Mouse (Mus musculus) CH12.LX (cell line): ENCODE data around the gene Unc119b. TPM values are rescaled to one million over a fixed set of nuclear protein-coding genes. Genes with fewer than 3 reads are reported as not detected.
A peak's percentile ranks its signal among the peaks of the same experiment; 100 is the strongest.

Experiments
- DNase-seq: peaks from one replicate; pipeline ENCODE4 v3.0.0-alpha.2; 2013; ENCODE audit errors: extremely low read depth
- H3K27ac ChIP-seq: 2 replicates; pipeline ENCODE4 v1.5.1; 2012; ENCODE audit warnings: low read depth, mild to moderate bottlenecking, control low read depth, moderate library complexity; ENCODE audit not compliant: insufficient read depth
- H3K27me3 ChIP-seq: replicated peaks from 2 replicates; pipeline ENCODE3; 2012; ENCODE audit warnings: inconsistent platforms
- H3K36me3 ChIP-seq, 2 experiments: replicated peaks in 1 of 2; 2 replicates each; pipeline versions ENCODE3 to v1.6.1; 2012; ENCODE audit warnings: inconsistent platforms in 1 of 2, low read length in 1 of 2, mild to moderate bottlenecking in 1 of 2, mixed read lengths in 1 of 2, moderate library complexity in 1 of 2; ENCODE audit not compliant: control insufficient read depth in 1 of 2, insufficient read depth in 1 of 2
- H3K4me1 ChIP-seq, 2 experiments: 2 replicates each; pipeline ENCODE4 v1.6.1; 2012; ENCODE audit warnings: inconsistent platforms in 1 of 2, moderate library complexity in 1 of 2; ENCODE audit not compliant: insufficient read depth in 2 of 2, control insufficient read depth in 1 of 2
- H3K4me2 ChIP-seq: 2 replicates; pipeline ENCODE4 v1.6.1; 2012; ENCODE audit warnings: low read depth, mild to moderate bottlenecking, control low read depth; ENCODE audit not compliant: poor library complexity, insufficient read depth, severe bottlenecking
- H3K4me3 ChIP-seq, 3 experiments: fragments of 150-350 bp in 1 of 3; sonication (generic) in 1 of 3; replicated peaks in 1 of 3; 2 replicates each; pipeline versions ENCODE3 to v1.5.1; 2011 to 2012; ENCODE audit warnings: low read depth in 2 of 3, low read length in 2 of 3, mild to moderate bottlenecking in 2 of 3, moderate library complexity in 2 of 3, control low read depth in 1 of 3, improper control_type of control experiment in 1 of 3, inconsistent platforms in 1 of 3, mixed read lengths in 1 of 3; ENCODE audit not compliant: poor library complexity in 1 of 3
- H3K79me2 ChIP-seq: replicated peaks from 2 replicates; pipeline ENCODE4 v1.6.1; 2012; ENCODE audit warnings: mild to moderate bottlenecking, moderate library complexity; ENCODE audit not compliant: control insufficient read depth, poor library complexity, insufficient read depth, severe bottlenecking; ENCODE audit errors: extremely low read depth
- H3K9ac ChIP-seq: 2 replicates; pipeline ENCODE4 v1.6.1; 2012; ENCODE audit warnings: low read depth, mild to moderate bottlenecking, control low read depth, moderate library complexity; ENCODE audit not compliant: insufficient read depth
- H3K9me3 ChIP-seq: replicated peaks from 2 replicates; pipeline ENCODE3; 2012; ENCODE audit warnings: low read length, inconsistent platforms, mixed read lengths
- CHD1 ChIP-seq: IDR thresholded peaks from 2 replicates; pipeline ENCODE4 v1.6.1; 2012; ENCODE audit warnings: low read depth, low read length, improper control_type of control experiment, inconsistent platforms
- CHD2 ChIP-seq: IDR thresholded peaks from 2 replicates; pipeline ENCODE4 v1.6.1; 2011; ENCODE audit warnings: low read length, improper control_type of control experiment
- CTCF ChIP-seq, 2 experiments: IDR thresholded peaks in 1 of 2; conservative IDR thresholded peaks in 1 of 2; 2 replicates each; pipeline ENCODE4 v1.5.1; 2011 to 2012; ENCODE audit warnings: low read depth in 2 of 2, low read length in 2 of 2, improper control_type of control experiment in 1 of 2, inconsistent platforms in 1 of 2, mild to moderate bottlenecking in 1 of 2, moderate library complexity in 1 of 2
- E2F4 ChIP-seq: IDR thresholded peaks from 2 replicates; pipeline ENCODE4 v1.6.1; 2011; ENCODE audit warnings: low read depth, low read length, improper control_type of control experiment; ENCODE audit not compliant: insufficient replicate concordance
- ELF1 ChIP-seq: IDR thresholded peaks from 2 replicates; pipeline ENCODE4 v1.6.1; 2014; ENCODE audit warnings: low read depth, mild to moderate bottlenecking, inconsistent platforms, low read length, improper control_type of control experiment
- EP300 ChIP-seq: IDR thresholded peaks from 2 replicates; pipeline ENCODE4 v1.6.1; 2011; ENCODE audit warnings: low read length, improper control_type of control experiment
- ETS1 ChIP-seq: conservative IDR thresholded peaks from 2 replicates; pipeline ENCODE4 v1.6.1; 2012; ENCODE audit warnings: low read depth, mild to moderate bottlenecking, inconsistent platforms, low read length, improper control_type of control experiment, moderate library complexity
- GABPA ChIP-seq: IDR thresholded peaks from 2 replicates; pipeline ENCODE4 v1.6.1; 2012; ENCODE audit warnings: low read depth, low read length, improper control_type of control experiment, inconsistent platforms; ENCODE audit not compliant: insufficient replicate concordance
- HCFC1 ChIP-seq: IDR thresholded peaks from 2 replicates; pipeline ENCODE4 v1.6.1; 2012; ENCODE audit warnings: low read depth, mild to moderate bottlenecking, inconsistent platforms, low read length, improper control_type of control experiment
- IRF4 ChIP-seq: IDR thresholded peaks from 2 replicates; pipeline ENCODE4 v1.6.1; 2014; ENCODE audit warnings: low read depth, mild to moderate bottlenecking, inconsistent platforms, low read length, improper control_type of control experiment
- JUN ChIP-seq: IDR thresholded peaks from 2 replicates; pipeline ENCODE4 v1.6.1; 2011; ENCODE audit warnings: low read depth, mild to moderate bottlenecking, low read length, improper control_type of control experiment, moderate library complexity; ENCODE audit not compliant: insufficient read depth
- JUND ChIP-seq: conservative IDR thresholded peaks from 2 replicates; pipeline ENCODE4 v1.6.1; 2011; ENCODE audit warnings: low read depth, low read length, improper control_type of control experiment
- KAT2A ChIP-seq: IDR thresholded peaks from 2 replicates; pipeline ENCODE4 v1.6.1; 2012; ENCODE audit warnings: low read length, improper control_type of control experiment, inconsistent platforms; ENCODE audit not compliant: insufficient replicate concordance
- MAFK ChIP-seq: IDR thresholded peaks from 2 replicates; pipeline ENCODE4 v1.6.1; 2011; ENCODE audit warnings: low read length, improper control_type of control experiment; ENCODE audit not compliant: insufficient replicate concordance
- MAX ChIP-seq: IDR thresholded peaks from 2 replicates; pipeline ENCODE4 v1.6.1; 2011; ENCODE audit warnings: low read length, improper control_type of control experiment
- MAZ ChIP-seq: IDR thresholded peaks from 2 replicates; pipeline ENCODE4 v1.6.1; 2012; ENCODE audit warnings: low read depth, mild to moderate bottlenecking, inconsistent platforms, low read length, improper control_type of control experiment, moderate library complexity
- MEF2A ChIP-seq: IDR thresholded peaks from 2 replicates; pipeline ENCODE4 v1.6.1; 2014; ENCODE audit warnings: low read depth, mild to moderate bottlenecking, inconsistent platforms, low read length, improper control_type of control experiment, borderline replicate concordance
- MXI1 ChIP-seq: IDR thresholded peaks from 2 replicates; pipeline ENCODE4 v1.6.1; 2011; ENCODE audit warnings: mild to moderate bottlenecking, low read depth, low read length, improper control_type of control experiment
- MYC ChIP-seq: IDR thresholded peaks from 2 replicates; pipeline ENCODE4 v1.6.1; 2011; ENCODE audit warnings: low read depth, mild to moderate bottlenecking, improper control_type of control experiment, low read length
- NELFE ChIP-seq: IDR thresholded peaks from 2 replicates; pipeline ENCODE4 v1.6.1; 2011; ENCODE audit warnings: low read depth, low read length, improper control_type of control experiment
- NRF1 ChIP-seq: IDR thresholded peaks from 2 replicates; pipeline ENCODE4 v1.6.1; 2014; ENCODE audit warnings: low read depth, mild to moderate bottlenecking, inconsistent platforms, low read length, improper control_type of control experiment, moderate library complexity
- PAX5 ChIP-seq: IDR thresholded peaks from 2 replicates; pipeline ENCODE4 v1.6.1; 2012; ENCODE audit warnings: low read length, inconsistent platforms, mixed read lengths
- POLR2A ChIP-seq: IDR thresholded peaks from 2 replicates; pipeline ENCODE4 v1.6.1; 2011; ENCODE audit warnings: low read depth, mild to moderate bottlenecking, improper control_type of control experiment, low read length
- POLR2AphosphoS2 ChIP-seq: IDR thresholded peaks from 2 replicates; pipeline ENCODE4 v1.6.1; 2011; ENCODE audit warnings: low read depth, low read length, improper control_type of control experiment
- RAD21 ChIP-seq: IDR thresholded peaks from 2 replicates; pipeline ENCODE4 v1.6.1; 2011; ENCODE audit warnings: low read depth, mild to moderate bottlenecking, low read length, improper control_type of control experiment, moderate library complexity
- RCOR1 ChIP-seq: conservative IDR thresholded peaks from 2 replicates; pipeline ENCODE4 v1.6.1; 2012; ENCODE audit warnings: low read depth, mild to moderate bottlenecking, inconsistent platforms, low read length, improper control_type of control experiment
- SIN3A ChIP-seq: IDR thresholded peaks from 2 replicates; pipeline ENCODE4 v1.6.1; 2012; ENCODE audit warnings: low read length, improper control_type of control experiment, inconsistent platforms
- SMC3 ChIP-seq: IDR thresholded peaks from 2 replicates; pipeline ENCODE4 v1.6.1; 2011; ENCODE audit warnings: low read depth, low read length, improper control_type of control experiment
- TBP ChIP-seq: conservative IDR thresholded peaks from 2 replicates; pipeline ENCODE4 v1.6.1; 2011; ENCODE audit warnings: low read depth, low read length, improper control_type of control experiment
- TCF12 ChIP-seq: IDR thresholded peaks from 2 replicates; pipeline ENCODE4 v1.6.1; 2014; ENCODE audit warnings: low read depth, mild to moderate bottlenecking, inconsistent platforms, low read length, improper control_type of control experiment
- UBTF ChIP-seq: IDR thresholded peaks from 2 replicates; pipeline ENCODE4 v1.6.1; 2012; ENCODE audit warnings: low read depth, mild to moderate bottlenecking, inconsistent platforms, low read length, improper control_type of control experiment, moderate library complexity
- USF1 ChIP-seq: IDR thresholded peaks from 2 replicates; pipeline ENCODE4 v1.6.1; 2014; ENCODE audit warnings: low read depth, mild to moderate bottlenecking, inconsistent platforms, low read length, improper control_type of control experiment
- USF2 ChIP-seq: conservative IDR thresholded peaks from 2 replicates; pipeline ENCODE4 v1.6.1; 2011; ENCODE audit warnings: low read depth, low read length, improper control_type of control experiment
- ZC3H11A ChIP-seq: IDR thresholded peaks from 2 replicates; pipeline ENCODE4 v1.6.1; 2012; ENCODE audit warnings: low read depth, mild to moderate bottlenecking, inconsistent platforms, low read length, improper control_type of control experiment
- ZKSCAN1 ChIP-seq: IDR thresholded peaks from 2 replicates; pipeline ENCODE4 v1.6.1; 2012; ENCODE audit warnings: low read depth, inconsistent platforms, low read length, improper control_type of control experiment, borderline replicate concordance
- ZMIZ1 ChIP-seq: IDR thresholded peaks from 2 replicates; pipeline ENCODE4 v1.6.1; 2012; ENCODE audit warnings: low read depth, mild to moderate bottlenecking, inconsistent platforms, low read length, improper control_type of control experiment
- ZNF384 ChIP-seq: IDR thresholded peaks from 2 replicates; pipeline ENCODE4 v1.6.1; 2012; ENCODE audit warnings: low read depth, low read length, improper control_type of control experiment, inconsistent platforms
- dilution Hi-C: fragments of 300-500 bp; cut with MboI; formaldehyde crosslinking; loops from 2 replicates; pipeline ENCODE4 v1.14.3; 2020; ENCODE audit warnings: low sequenced_read_pairs; ENCODE audit not compliant: extremely low pct_unique_long_range_greater_than_20kb, extremely low pct_ligation_motif_present
- in situ Hi-C: fragments of 300-500 bp; cut with MboI; formaldehyde crosslinking; loops from 3 replicates; pipeline ENCODE4 v1.14.3; 2019; ENCODE audit warnings: low sequenced_read_pairs, low pct_ligation_motif_present, low pct_unique_long_range_greater_than_20kb, mixed read lengths
- polyA plus RNA-seq: library from polyadenylated mRNA; unstranded; fragments of >175 nt; gene quantifications from 2 replicates; pipeline ENCODE4 v1.2.1, GENCODE M21; 2012; ENCODE audit warnings: low read depth; ENCODE audit not compliant: insufficient read length
- total RNA-seq, 2 experiments: library from RNA; depleted of rRNA; stranded (reverse); fragments of 300-350 nt in 1 of 2; fragments of >200 nt in 1 of 2; gene quantifications; 2 replicates each; pipeline ENCODE4 v1.2.3; 2012 to 2014

Gene Unc119b
- total RNA-seq (2012; rRNA removed), result 21.7 and 22.6 TPM in 2 replicates
- total RNA-seq (2014; rRNA removed), result 11.9 and 13.3 TPM in 2 replicates
- polyA plus RNA-seq, result 17.7 and 18.4 TPM in 2 replicates

DNA sequence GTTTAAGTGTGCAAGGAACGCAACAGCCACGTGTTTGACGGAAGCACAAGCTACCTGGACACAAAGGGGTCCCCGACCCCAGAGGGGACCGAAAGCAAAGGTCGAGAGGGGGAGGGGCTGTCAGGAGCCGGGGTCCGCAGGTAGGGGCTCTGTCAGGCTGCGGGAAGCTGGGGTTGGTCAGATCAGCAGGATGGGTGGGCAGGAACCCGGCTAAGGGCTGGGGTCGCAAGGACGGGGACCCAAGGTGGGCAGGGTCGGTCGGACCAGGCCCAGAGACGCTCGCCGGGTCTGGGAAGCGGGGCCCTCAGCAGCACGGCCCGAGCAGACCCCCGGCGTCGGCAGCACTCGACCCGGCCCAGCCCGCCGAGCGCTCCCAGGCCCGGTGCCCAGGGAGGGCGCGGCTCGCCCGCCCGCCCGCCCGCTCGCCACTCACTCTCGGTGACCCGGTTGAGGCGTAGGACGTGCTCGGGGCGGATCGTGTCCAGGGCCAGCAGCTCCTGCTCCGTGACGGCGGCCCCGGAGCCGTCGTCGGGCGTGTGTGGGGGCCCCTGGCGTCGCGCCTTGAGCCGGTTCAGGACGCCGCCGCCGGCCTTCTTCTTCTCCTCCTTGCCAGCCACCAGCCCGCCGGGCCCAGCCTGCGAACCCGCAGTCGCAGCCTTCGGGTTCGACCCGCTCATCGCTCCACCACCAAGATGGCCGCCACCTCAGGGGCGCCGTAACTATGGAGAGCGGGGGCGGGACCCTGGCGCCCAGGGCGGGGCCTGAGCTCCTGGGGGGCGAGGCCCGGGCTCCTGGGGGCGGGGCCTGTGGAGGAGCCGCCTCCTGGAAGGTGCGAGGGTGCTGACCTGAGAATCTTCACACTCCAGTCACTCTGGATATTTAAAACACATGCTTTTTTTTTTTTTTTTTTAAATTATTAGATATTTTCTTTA is at the start of gene Unc119b:
Gene Unc119b, minus strand, starts transcription at position 742 of the 932 bp plus-strand sequence.
- Histone ChIP-seq H3K79me2 (peaks cover 19% of the 10 kb centered on the region; the same call in 1 of the 2 replicates), H3K36me3 (peaks cover 8 to 19% of the 10 kb centered on the region in 2 experiments), H3K4me3 (peak within 1 kb of the TSS; percentile 78 to 90 (median 83)), H3K4me1 (peaks cover 5 to 32% of the 10 kb centered on the region in 2 experiments), H3K9me3 (peaks cover 3% of the 10 kb centered on the region), H3K27ac (peak within 1 kb of the TSS; percentile 79; the same call in 1 of the 2 replicates), H3K27me3 (peaks cover 8% of the 10 kb centered on the region), H3K9ac (peak within 1 kb of the TSS; percentile 83), H3K4me2 (peak within 1 kb of the TSS; percentile 86)
- dilution Hi-C loops, result no loop called here
- in situ Hi-C loops, result no loop called here
- DNase-seq, result peak; percentile 82
- TF ChIP-seq JUND, result no peak
- TF ChIP-seq CTCF (conservative IDR thresholded peaks at IDR 0.05 in 1 of 2, IDR thresholded peaks at IDR 0.05 in 1 of 2; ENCODE audit: low read depth in 2 of 2, low read length in 2 of 2), result no peak
- TF ChIP-seq ZC3H11A, result no peak
- TF ChIP-seq POLR2AphosphoS2, result no peak
- TF ChIP-seq USF1, result no peak
- TF ChIP-seq CHD2, result no peak
- TF ChIP-seq GABPA, result no peak
- no peak for TF ChIP-seq RCOR1
- 0 out of 2 replicates have a peak, but pooled peaks have one; percentile 24 for TF ChIP-seq HCFC1
- no peak for TF ChIP-seq EP300
- 0 out of 2 replicates have a peak, but pooled peaks have one; percentile 26 for TF ChIP-seq ZMIZ1
- TF ChIP-seq UBTF, result no peak; the same call in 1 of the 2 replicates
- TF ChIP-seq TCF12, result peak; percentile 26; the same call in 1 of the 2 replicates
- no peak for TF ChIP-seq ZNF384
- peak; percentile 72 for TF ChIP-seq POLR2A
- TF ChIP-seq E2F4, result no peak
- TF ChIP-seq MAZ, result 0 out of 2 replicates have a peak, but pooled peaks have one; percentile 20
- no peak for TF ChIP-seq CHD1
- no peak for TF ChIP-seq MYC
- no peak for TF ChIP-seq USF2
- TF ChIP-seq SMC3, result no peak
- TF ChIP-seq TBP, result no peak
- no peak for TF ChIP-seq RAD21
- 0 out of 2 replicates have a peak, but pooled peaks have one; percentile 10 for TF ChIP-seq IRF4
- no peak for TF ChIP-seq NELFE
- TF ChIP-seq MEF2A, result no peak
- TF ChIP-seq MAX, result peak; percentile 14; the same call in 1 of the 2 replicates
- TF ChIP-seq ELF1, result no peak
- TF ChIP-seq KAT2A, result no peak
- peak; percentile 27 for TF ChIP-seq MXI1
- no peak for TF ChIP-seq ETS1
- no peak for TF ChIP-seq MAFK
- no peak for TF ChIP-seq PAX5
- TF ChIP-seq ZKSCAN1, result no peak
- TF ChIP-seq NRF1, result 0 out of 2 replicates have a peak, but pooled peaks have one; percentile 42
- TF ChIP-seq JUN, result no peak
- peak; percentile 36 for TF ChIP-seq SIN3A
